Mouse (Mus musculus): Measurements from ENCODE around the gene Tbce.
"Not testable (repeated sequence)": the region's sequence is repeated elsewhere in the genome, so short reads cannot be mapped to it uniquely, and the experiment has no call there.

Gene Tbce

GRCm38 (mm10) chr13:14039292-14039965, at the start of gene Tbce:
Gene Tbce, minus strand, starts transcription at chr13:14039638.
- DNase-seq: peak; percentile 95 to 96

GRCm38 (mm10) chr13:14088669-14089068, 49.2 kb upstream of the Tbce start:
- DNase-seq: no peak

- DNase-seq: no peak
Observed at GRCm38 (mm10) chr13:14075326-14075725, 35.9 kb upstream of the Tbce start.

GRCm38 (mm10) chr13:14074371-14074770, 34.9 kb upstream of the Tbce start:
- DNase-seq: no peak

- DNase-seq: no peak
Observed at GRCm38 (mm10) chr13:14069291-14069690, 29.9 kb upstream of the Tbce start.

GRCm38 (mm10) chr13:14068035-14068434, 28.6 kb upstream of the Tbce start:
- DNase-seq: no peak

GRCm38 (mm10) chr13:14065701-14066100, 26.3 kb upstream of the Tbce start:
- DNase-seq: no peak

- DNase-seq: no peak
Observed at GRCm38 (mm10) chr13:14065028-14065380, 25.6 kb upstream of the Tbce start.

GRCm38 (mm10) chr13:14064341-14065027, 25.0 kb upstream of the Tbce start:
- peak; percentile 61 to 67 for DNase-seq

- no peak for DNase-seq
Observed at GRCm38 (mm10) chr13:14063942-14064271, 24.5 kb upstream of the Tbce start.

GRCm38 (mm10) chr13:14063013-14063941, 23.8 kb upstream of the Tbce start, which contains the start of the genes Arid4b and Ggps1:
Gene Arid4b, plus strand, starts transcription at chr13:14063232.
Gene Ggps1, minus strand, starts transcription at chr13:14063488.
- peak; percentile 97 for DNase-seq

- no peak for DNase-seq
Observed at GRCm38 (mm10) chr13:14062209-14063012, 23.0 kb upstream of the Tbce start.

GRCm38 (mm10) chr13:14059582-14059981, 20.1 kb upstream of the Tbce start:
- DNase-seq: no peak

- no peak for DNase-seq
Observed at GRCm38 (mm10) chr13:14056801-14057200, 17.4 kb upstream of the Tbce start.

- no peak for DNase-seq
Observed at GRCm38 (mm10) chr13:14049878-14050277, 10.4 kb upstream of the Tbce start.

GRCm38 (mm10) chr13:14044521-14044920, 5.1 kb upstream of the Tbce start:
- DNase-seq: no peak

- DNase-seq: no peak
Observed at GRCm38 (mm10) chr13:14043851-14044250, 4.4 kb upstream of the Tbce start.

GRCm38 (mm10) chr13:14040186-14040585, 748 bp upstream of the Tbce start:
- DNase-seq: peak in 1 of 2 experiments; percentile 14

- DNase-seq: no peak
Observed at GRCm38 (mm10) chr13:14038911-14039291, 537 bp downstream of the Tbce start.

- no peak for DNase-seq
Observed at GRCm38 (mm10) chr13:14035875-14036630, 3.4 kb downstream of the Tbce start.

GRCm38 (mm10) chr13:14035352-14035751, 4.1 kb downstream of the Tbce start:
- DNase-seq: not testable (repeated sequence)

GRCm38 (mm10) chr13:14034073-14034348, 5.4 kb downstream of the Tbce start:
- no peak for DNase-seq
